Mouse (Mus musculus): Measurements from ENCODE around the gene Kbtbd4.

The Kbtbd4 gene

DNA sequence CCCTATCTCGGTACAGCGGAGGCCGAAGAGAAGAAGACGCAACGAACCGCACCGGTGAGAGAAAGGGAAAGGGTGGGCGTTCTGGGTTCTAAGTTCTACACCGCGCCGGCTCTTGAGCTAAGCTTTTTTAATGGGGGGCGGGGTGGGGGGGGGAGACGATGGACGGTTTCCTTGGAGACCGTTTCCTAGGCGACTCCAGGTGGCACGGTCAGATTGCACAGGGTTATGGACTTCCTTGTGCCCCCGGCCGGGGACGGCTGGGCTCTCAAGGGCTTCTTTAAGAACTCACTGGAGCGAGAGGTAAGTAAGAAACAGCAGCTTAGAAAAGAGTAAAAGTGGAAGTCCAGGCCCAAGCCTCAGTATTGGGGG, 300 bp downstream of the Kbtbd4 start:
- in situ Hi-C loops (cut with MboI, MseI), result no loop called here

DNA sequence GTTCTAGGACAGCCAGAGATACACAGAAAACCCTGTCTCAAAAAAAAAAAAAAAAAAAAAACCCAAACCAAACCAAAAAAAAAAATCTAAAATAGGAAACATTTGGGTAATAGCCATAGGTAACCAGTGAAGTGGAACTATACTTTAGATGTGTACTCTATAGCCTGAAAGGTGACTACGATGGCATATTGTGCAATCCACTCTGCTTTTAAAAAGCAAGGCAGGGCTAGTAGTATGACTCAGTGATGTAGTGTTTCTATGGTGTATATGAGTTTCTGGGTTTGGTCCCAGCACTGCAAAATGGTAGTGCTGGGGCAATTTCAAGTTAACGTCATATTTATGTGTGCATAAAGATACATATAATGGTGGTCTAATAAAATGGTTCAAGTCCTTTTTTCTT, 2.2 kb downstream of the Kbtbd4 start:
- in situ Hi-C loops (cut with MboI, MseI), result no loop called here

DNA sequence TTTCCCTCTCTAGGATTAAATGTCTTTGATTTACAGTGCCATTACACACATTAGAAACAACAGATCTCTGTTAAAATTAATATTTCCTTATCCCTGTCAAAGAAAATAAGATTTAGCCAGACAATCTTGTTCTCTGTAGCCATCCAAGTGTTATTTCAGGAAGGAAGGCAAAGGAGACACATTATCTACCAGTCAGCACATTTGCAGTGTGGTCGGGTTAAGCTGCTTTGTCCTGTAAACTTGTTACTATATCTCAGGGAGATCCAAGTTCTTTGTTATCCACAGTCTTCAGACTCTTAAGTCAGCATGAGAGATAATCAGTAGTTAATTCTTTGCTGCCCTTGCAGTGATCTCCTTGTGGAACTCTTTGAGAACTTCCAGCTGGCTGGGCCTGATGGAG, 6.3 kb downstream of the Kbtbd4 start:
- in situ Hi-C loops (cut with MboI, MseI), result no loop called here

DNA sequence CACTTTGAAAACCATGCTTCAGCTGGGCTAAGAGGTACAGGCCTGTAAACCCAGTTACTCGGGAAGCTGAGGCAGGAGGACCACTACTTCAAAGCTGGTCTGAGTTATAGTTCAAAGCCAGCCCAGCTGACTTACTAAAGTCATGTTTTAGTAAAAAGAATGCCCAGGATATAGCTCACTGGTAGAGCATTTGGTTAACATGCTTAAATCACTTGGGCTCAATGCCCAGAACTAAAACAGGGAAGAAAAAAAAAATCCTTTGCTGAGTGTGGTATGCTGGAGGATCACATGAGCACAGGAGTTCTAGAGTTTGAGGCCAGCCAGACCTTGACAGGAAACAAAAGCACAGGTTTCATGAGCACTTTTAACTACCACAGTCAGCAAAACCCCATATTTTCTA, 7.1 kb downstream of the Kbtbd4 start:
- in situ Hi-C loops (cut with MboI, MseI), result no loop called here

DNA sequence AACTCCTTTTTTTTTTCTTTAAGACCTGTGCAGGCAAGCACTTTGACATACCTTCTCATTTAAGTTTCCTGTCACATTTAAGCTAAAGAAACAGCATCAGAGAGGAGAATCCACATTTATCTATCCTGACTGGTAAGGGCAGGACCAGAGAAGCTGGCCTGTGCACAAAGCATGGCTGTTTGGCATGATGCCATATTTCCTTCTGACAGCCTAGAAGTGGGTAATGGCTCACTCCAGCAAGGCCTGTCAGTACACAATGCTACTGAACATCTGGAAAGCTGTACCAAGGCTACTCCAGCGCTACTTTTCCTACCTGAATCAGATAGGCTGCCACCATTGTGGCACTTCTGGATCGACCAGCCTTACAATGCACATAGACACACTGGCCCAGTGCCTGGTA, 9.1 kb downstream of the Kbtbd4 start:
- in situ Hi-C loops (cut with MboI, MseI), result no loop called here

DNA sequence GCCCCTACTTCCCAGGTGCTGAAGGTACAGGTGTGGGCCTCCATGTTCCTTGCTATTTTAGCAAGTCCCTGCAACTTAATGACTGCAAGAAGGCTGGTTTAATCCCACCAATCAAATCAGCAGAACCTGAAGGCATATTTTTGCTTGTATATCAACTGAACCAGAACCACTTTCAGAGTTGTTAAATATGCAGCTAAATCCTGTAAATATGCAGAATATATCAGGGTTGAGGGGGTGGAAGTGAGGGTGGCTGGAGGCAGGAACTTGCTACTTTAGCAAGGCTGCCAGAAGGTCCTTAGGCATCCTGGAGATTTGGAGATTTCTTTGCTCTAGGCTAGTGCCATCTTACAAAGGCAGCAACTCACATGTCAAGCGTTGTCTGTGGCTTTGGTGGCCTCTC, 11.0 kb downstream of the Kbtbd4 start:
- in situ Hi-C loops (cut with MboI, MseI), result no loop called here

DNA sequence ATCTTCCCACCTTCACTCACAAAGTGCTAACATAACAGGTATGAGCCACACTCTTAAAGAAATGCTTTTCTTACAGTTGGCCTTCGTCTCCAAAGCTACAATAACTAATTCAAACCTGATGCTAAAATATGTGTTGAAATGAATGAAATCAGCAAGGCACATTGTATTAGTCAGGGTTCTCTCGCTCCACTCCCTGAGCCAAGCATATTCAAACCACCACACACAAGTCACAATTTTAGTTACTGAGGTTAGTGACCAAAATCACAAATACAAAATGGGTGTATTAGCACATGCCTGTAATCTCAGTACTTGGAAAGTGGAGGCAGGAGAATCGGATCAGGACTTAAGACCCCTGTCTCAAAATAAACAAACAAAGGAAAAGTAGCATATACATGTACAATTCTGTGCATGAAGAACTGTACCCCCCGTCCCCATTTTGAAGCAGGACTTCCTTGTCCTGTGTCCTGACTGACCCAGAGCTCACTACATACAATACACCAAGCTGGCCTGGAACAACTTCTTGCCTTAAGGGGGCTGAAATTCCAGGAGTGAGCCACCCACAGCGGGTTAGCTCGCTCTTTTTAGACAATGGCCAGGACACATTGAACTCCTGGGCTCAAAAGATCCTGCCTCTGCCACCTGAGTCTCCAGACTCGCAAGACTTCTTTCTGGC, 12.2 kb downstream of the Kbtbd4 start:
- in situ Hi-C loops (cut with MboI, MseI), result no loop called here

DNA sequence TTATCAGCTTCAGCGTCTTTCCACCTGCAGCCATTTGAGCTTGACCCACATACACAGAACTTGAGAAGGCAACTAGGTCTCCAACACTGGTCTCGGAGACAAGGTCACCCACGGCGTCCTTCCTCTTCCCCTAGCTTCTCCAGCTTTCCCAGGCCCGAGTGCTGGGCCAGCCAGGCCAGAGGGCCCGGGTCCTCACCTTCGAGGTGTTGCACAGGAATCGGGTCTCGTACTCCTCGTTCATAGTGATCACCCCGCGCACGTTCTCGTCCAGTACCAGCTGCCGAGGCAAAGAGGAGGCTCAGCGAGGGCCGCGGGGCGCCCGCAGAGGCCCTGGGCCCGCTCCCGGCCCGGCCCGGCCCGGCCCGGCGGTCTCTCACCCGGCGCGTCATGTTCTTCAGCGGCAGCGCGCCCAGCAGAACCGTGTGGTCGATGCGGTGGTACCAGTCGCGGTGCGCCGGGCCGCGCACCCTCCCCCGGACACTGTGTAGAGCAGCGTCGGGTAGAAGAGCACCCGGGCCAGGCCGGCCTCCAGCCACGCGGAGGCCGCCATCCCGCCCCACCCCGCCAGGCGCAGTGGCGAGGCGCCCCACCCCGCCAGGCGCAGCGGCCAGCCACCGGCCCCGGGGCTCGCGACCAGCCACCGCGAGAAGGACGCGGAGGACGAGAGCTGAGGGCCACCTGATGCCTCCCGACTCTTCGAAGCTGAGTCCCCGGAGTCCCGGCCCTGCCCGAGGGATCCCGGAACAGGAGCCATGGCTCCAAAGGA, 12.9 kb downstream of the Kbtbd4 start:
- in situ Hi-C loops (cut with MboI, MseI), result no loop called here

DNA sequence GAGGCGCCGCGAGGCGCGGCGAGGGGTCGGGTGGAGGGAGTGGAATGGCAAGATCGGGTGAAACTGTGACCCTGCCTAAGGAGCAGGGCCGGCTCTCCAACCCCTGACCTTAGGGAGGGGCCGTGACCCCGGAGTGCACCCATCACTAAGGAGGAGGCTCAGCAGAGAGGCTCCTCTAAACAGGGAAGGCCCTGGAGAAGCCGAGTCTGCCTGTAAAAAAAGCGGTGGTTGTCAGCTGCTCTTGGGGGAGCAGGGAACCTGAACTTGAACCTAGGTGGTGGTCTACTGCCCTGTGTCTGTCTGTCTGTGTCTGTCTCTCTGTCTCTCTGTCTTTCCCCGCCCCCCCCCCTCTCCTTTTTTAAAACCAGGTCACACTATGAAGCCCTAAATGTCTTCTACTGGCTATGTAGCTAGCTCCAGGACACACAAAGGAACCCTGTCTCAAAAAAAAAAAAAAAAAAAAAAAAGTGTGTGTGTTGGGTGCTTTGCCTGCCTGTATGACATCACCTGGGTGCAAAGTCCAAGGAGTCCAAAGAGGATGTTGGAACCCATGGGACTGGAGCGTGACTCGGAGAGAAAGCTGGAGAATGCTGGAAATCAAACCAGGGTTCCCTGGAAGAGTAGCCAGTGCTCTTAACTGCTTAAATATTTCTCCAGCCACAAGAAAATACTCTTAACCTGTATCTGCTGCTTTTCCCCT, 13.6 kb downstream of the Kbtbd4 start:
- in situ Hi-C loops (cut with MboI, MseI), result no loop called here

DNA sequence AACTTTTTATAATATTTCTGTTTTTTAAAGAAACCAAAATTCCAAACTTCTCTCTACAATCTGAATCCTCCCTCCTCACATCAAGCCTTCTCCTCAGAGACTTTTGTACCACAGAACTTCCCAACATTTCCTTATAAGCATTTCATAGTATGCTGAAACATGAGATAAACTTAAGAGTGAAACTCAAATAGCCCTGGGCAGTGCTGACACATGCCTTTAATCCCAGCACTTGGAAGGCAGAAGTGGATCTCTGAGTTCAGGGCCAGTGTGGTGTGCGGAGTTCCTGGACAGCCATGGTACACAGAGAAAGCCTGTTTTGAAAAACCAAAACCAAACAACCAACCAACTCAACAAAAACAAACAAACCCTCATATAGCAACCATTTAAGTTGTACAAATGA, 16.6 kb downstream of the Kbtbd4 start:
- in situ Hi-C loops (cut with MboI, MseI), result loop anchor here (5.0 kb wide), 1 partner anchor 1021 kb away; no protein-coding TSS in a partner anchor

DNA sequence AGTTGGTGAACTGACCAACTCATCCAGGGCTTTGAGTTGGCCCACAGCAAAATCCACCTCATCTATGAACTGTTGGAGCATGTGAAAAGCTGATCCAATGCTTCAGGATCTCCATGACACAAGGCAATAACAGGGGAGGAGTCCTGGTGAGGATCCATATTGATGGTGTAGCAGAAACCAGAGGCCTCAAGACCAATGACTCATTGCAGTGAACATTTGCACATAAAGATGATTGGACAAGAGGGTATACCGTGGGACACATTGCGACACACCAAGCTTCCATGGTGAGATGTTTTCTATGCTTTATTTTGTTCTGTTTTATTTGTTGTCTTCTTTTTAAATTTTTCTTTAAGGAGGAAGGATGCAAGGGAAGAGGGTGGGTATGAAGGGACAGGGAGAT, 18.1 kb downstream of the Kbtbd4 start:
- in situ Hi-C loops (cut with MboI, MseI), result loop anchor here (5.0 kb wide), 1 partner anchor 1020 kb away; no protein-coding TSS in a partner anchor

DNA sequence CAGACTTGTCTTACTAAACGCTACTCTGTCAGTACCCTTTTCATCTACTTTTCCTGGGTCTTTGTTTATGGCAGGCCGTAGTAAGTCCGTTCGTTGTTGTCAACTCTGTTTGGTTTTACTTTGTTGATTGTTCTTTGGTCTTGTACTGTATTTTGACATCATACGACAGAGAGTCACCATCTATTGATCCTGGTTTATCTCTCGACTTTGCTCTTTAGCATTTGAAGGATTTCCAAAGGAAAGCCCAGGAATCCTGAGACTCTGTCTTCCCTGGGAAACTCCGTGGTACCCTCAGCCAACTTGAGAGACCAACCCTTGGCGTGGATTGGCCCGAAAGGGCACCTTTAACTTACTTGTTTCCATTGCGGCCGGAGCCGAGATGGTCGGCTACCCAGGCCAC, 24.0 kb downstream of the Kbtbd4 start:
- in situ Hi-C loops (cut with MboI, MseI), result no loop called here

DNA sequence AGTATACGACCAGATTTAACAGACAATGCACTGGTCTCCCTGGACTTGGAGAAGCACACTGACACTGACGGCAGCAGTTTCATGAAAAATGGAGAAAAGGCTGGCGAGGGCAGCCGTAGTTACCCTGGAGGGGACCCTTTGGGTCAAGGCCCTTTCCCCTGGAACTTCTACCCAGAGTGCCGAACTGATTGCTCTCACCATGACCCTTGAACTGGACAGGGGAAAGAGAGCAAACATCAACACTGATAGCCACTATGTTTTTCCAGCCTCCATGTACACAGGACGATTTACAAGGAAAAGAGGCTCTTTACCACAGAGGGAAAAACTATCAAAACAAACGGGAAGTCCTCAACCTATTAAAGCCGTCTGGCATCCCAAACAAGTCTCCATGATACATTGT, 27.3 kb downstream of the Kbtbd4 start:
- in situ Hi-C loops (cut with MboI, MseI), result no loop called here

DNA sequence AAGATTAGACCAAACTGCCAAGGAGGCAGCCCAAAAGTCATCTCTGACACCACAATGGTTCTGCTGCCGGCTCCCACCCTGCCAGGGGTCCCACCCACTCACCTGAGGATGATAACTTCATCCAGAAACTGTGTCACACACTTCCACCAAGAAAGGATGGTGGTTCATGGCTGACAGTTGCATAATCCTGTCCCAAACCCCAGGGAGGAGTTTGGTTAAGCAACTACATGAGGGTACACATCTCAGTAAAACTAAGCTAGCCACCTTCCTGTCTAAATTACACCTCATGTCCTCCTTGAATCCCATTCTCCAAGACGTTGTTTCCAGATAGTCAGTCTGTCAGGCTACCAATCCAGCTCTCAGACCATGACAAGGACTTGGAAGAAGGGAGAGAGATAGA, 27.7 kb downstream of the Kbtbd4 start:
- in situ Hi-C loops (cut with MboI, MseI), result no loop called here

DNA sequence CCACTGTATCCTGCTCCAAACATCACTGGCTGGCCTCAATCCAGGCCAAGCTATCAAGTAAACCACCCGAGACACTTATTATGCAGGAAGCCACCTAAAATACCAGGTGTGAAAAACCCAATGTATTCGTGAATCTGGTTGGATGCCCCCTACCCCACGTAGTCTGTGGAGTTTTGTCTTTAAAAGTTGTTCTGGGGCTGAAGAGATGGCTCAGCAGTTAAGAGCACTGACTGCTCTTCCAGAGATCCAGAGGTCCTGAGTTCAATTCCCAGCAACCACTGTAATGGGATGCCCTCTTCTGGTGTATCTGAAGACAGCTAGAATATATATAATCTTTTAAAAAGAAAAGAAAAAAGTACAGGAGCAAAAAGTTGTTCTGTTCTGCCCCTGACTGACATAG, 33.8 kb downstream of the Kbtbd4 start:
- in situ Hi-C loops (cut with MboI, MseI), result no loop called here

DNA sequence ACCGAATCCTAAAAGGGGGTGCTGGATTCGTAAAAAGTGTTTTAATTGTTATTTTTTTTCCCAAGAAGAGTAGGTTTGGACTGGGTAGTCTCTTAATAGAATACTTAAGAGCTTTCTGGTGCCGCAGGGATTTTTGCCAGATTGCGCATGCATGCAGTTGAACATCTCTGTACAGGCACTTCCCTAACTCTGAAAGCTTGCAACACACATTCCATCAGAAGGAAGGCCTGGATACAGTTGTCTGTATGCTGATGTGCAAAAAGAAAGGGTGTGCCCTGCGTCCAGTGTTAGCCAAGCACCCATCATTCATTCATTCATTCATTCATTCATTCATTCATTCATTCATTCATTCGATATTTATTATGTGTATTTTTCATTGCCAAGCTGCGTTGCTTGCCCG, 35.2 kb downstream of the Kbtbd4 start:
- in situ Hi-C loops (cut with MboI, MseI), result no loop called here

DNA sequence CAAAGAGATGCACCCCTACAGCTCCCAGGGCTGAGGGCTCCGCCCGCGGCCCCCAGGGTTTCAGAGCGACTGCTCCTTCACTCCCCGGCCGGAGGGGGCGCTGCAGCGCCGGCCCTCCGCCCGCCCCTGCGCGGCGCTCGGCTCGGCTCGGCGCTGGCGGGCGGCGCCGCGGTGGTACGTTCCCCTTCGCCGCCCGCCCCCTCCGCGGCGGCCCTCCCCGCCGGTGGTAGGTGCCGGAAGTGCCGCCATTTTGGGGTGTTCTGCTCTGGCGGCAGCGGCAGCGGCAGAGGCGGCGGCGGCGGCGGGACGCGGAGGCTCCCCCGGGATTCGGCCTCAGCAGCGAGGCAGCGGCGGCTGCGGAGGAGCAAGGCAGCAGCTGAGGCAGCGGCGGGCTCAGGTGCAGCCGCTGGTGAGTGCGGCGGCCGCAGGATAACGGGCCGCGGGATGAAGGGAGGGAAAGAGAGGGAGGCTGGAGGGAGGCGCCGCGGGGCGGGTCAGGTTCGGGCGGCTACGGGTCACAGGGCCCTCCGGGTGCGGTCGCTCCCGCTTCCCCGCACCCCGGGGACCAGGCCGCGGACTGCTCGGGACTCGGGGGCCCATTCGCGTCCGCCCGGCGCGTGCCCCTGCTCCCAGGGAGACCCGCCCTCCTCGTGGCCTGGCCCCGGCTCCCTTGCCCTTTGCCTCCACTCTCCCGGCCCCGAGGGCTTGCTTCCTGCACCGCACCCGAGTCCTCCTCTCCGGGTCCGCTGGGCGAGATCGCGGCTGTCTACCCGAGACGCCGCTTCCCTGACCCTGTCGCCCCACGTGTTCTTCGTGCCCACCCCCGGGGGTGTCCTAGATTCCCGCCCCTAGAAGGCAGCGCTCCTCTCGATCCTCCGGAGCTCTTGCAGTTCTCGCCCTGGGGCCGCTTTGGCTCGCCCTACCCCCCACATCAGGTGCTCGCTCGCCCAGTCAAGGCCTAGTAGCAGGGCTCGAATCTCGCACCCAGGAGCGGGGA, 36.0 kb downstream of the Kbtbd4 start, which contains the start of gene Celf1:
Gene Celf1 (plus strand): TSS at position 150 of the 997 bp plus-strand sequence.
- in situ Hi-C loops (cut with MboI, MseI), result no loop called here

DNA sequence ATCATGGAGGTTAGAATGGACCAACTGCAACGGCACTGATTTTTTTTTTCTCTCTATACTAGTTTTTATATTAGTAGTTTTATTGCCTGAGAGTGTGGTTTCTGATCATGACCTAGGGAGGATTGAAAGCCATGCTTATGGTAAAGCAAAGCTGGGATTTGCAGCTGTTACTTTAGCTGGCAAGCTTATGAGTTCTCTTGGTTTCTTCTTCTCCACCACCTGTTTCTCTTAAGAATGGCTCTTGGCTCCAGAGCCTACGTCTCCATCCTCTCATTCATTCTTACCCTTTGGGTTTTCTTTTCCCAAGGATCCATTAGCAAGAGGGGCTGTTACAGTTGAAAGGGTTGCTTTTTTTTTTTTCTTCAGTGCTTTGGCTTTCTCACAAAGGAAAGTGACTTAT, 37.2 kb downstream of the Kbtbd4 start:
- in situ Hi-C loops (cut with MboI, MseI), result no loop called here

DNA sequence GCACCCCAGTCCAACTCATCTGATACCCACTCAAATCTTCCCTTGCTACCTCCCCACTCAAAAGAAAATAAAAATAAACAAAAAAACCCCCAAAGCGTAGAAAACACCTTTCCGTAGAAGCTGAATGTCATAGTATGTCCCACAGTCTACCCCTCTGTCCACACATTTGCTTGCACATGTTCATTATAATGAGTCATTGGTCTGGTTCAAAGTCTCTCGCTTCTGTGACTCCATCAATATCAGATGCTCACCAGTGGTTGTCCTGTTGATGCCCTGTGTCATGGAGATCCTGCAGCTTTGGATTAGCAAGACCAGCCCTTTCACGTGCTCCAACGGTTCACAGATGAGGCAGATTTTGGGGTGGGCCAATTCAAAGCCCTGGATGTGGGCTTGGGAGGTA, 45.6 kb downstream of the Kbtbd4 start:
- in situ Hi-C loops (cut with MboI, MseI), result no loop called here

DNA sequence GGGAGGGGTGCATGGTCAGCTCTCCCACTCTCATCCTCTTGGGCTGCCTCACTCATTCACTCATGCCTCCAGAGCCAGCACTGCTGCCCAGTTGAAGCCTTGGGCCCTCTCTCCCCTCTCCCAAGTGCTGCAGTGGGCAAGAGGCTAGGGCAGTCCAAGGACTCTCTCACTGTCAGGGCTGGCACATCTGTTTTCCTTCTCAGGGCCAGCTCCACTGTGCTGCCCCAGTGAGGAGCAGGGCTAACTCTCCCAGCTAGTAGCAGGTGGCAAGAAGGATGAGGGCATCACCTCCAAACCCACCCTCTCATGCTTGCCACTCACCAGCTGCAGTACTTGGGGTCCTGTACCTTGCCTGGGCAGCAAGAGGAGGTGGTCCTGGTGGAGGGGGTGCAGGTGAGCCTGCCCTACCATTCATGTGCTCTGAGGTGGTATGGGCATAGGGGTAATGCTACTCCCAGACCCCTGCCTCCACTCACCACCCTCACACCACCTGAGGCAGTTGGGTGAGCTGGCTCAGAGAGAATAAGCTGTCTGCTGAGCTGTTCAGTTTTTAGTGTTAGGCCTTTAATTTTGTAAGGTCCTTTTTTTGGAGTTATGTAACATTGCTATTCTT, 46.1 kb downstream of the Kbtbd4 start:
- in situ Hi-C loops (cut with MboI, MseI), result no loop called here

DNA sequence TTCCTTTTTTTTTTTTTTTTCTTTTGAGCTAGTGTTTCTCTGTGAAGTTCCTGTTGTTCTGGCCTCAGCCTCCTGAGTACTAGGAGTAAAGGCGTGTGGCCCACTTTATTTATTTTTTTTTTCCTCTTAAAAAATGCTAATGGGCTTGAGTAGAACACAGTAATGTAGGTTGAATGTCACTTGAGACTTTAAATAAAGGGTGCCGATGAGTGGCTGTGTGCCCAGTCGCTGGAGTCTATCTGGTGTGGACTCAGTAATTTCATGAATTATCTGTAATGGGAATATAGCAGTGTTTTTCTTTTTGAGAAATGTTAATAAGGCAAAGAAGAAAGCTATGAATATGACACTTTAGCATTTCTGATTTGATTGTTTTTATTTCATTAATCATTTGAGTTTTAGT, 48.9 kb downstream of the Kbtbd4 start:
- in situ Hi-C loops (cut with MboI, MseI), result no loop called here
